Mouse (Mus musculus) hindbrain, postnatal 0 days (tissue): ENCODE data around the gene Megf11. TPM values are rescaled to one million over a fixed set of nuclear protein-coding genes. Genes with fewer than 3 reads are reported as not detected.
"Not testable (repeated sequence)": the region's sequence is repeated elsewhere in the genome, so short reads cannot be mapped to it uniquely, and the experiment has no call there.

Experiments
- ATAC-seq: fragments of 200-750 bp; cut with Nextera tagmentation; 2 replicates; pipeline ENCODE4 v1.8.0; 2017; ENCODE audit warnings: mild to moderate bottlenecking, moderate TSS enrichment, moderate library complexity
- DNase-seq: peaks from one replicate; pipeline ENCODE4 v3.0.0-alpha.2; 2015; ENCODE audit warnings: low spot score
- H3K27ac ChIP-seq: fragments of 300-500 bp; sonication (generic); 2 replicates; pipeline ENCODE4 v1.5.1; 2014; ENCODE audit warnings: mild to moderate bottlenecking
- H3K27me3 ChIP-seq: fragments of 300-500 bp; sonication (generic); 2 replicates; pipeline ENCODE4 v1.6.1; 2014; ENCODE audit warnings: low read length, mixed read lengths; ENCODE audit not compliant: insufficient read depth
- H3K36me3 ChIP-seq: fragments of 300-500 bp; sonication (generic); 2 replicates; pipeline ENCODE4 v1.6.1; 2014; ENCODE audit warnings: low read length, mixed read lengths; ENCODE audit not compliant: insufficient read depth
- H3K4me1 ChIP-seq: fragments of 300-500 bp; sonication (generic); 2 replicates; pipeline ENCODE4 v1.6.1; 2014; ENCODE audit warnings: antibody characterized with exemption, low read length, mixed read lengths; ENCODE audit not compliant: insufficient read depth
- H3K4me2 ChIP-seq: fragments of 300-500 bp; sonication (generic); 2 replicates; pipeline ENCODE4 v1.6.1; 2014; ENCODE audit warnings: low read depth, mild to moderate bottlenecking, low read length, moderate library complexity, mixed read lengths
- H3K4me3 ChIP-seq: fragments of 300-500 bp; sonication (generic); 2 replicates; pipeline ENCODE4 v1.5.1; 2014; ENCODE audit warnings: low read length
- H3K9ac ChIP-seq: fragments of 300-500 bp; sonication (generic); replicated peaks from 2 replicates; pipeline ENCODE4 v1.6.1; 2014; ENCODE audit warnings: mild to moderate bottlenecking, low read length, moderate library complexity, mixed read lengths
- H3K9me3 ChIP-seq: fragments of 300-500 bp; sonication (generic); 2 replicates; pipeline ENCODE4 v1.6.1; 2016; ENCODE audit warnings: low read length, mixed read lengths
- CTCF ChIP-seq: IDR thresholded peaks from 2 replicates; pipeline ENCODE4 v1.5.1; 2016; ENCODE audit warnings: antibody characterized with exemption, control low read depth, low read depth
- WGBS: fragments of 180-500 bp; shearing (Covaris S2); extraction: QIAGEN DNeasy Blood & Tissue Kit; methylation state at CpG from one replicate; pipeline ENCODE4 v1.1.7; 2014; 5-methylcytosine and 5-hydroxymethylcytosine counted together
- polyA plus RNA-seq: library from polyadenylated mRNA; unstranded; fragments of >200 nt; fragmentation: Nextera tagmentation; extraction: Ambion mirVana; gene quantifications from 2 replicates; pipeline ENCODE4 v1.2.1, GENCODE M21; 2015
- total RNA-seq: library from RNA; depleted of rRNA; stranded (reverse); fragments of >200 nt; gene quantifications from 2 replicates; pipeline ENCODE4 v1.2.3, GENCODE M21; 2014

The Megf11 gene
- total and polyA plus RNA-seq, 2 experiments from 2014 or later, result 16.1 to 38.2 TPM

DNA sequence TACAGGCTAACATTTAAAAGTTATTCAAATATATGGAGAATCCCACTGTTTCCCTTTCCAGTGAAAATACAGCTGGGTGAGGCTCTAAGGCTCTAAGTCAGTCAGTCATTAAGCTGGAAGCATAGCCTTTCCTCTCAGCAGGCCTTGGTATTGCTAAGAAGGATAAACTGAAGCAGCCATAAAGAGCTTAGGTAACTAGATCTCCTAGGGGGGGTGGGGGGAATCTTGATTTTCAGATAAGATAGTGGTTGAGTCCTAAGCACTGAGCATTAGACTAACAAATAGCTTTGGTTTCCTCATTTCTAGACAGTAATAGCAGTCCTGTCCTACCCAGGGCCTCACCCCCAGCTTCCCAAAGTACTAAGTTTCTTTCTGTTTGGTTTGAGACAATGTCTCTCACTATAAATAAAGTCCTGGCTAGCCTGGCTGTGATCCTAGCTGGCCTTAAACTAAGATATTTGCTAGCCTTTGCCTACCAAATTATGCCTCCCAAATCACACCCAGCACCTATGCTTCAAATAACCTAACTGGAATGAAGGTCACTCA lies 318.1 kb downstream of the Megf11 start:
- no peaks in the 10 kb centered on the region for H3K9me3 ChIP-seq
- no peak overlapping the region for H3K4me3 ChIP-seq
- no peak for DNase-seq
- H3K9ac ChIP-seq, result no peak overlapping the region
- no peak for ATAC-seq
- H3K27ac ChIP-seq, result no peak overlapping the region
- no peaks in the 10 kb centered on the region for H3K4me1 ChIP-seq
- no peak overlapping the region for H3K4me2 ChIP-seq
- H3K36me3 ChIP-seq, result peaks cover 41% of the 10 kb centered on the region
- H3K27me3 ChIP-seq, result no peaks in the 10 kb centered on the region
- TF ChIP-seq CTCF, result no peak

DNA sequence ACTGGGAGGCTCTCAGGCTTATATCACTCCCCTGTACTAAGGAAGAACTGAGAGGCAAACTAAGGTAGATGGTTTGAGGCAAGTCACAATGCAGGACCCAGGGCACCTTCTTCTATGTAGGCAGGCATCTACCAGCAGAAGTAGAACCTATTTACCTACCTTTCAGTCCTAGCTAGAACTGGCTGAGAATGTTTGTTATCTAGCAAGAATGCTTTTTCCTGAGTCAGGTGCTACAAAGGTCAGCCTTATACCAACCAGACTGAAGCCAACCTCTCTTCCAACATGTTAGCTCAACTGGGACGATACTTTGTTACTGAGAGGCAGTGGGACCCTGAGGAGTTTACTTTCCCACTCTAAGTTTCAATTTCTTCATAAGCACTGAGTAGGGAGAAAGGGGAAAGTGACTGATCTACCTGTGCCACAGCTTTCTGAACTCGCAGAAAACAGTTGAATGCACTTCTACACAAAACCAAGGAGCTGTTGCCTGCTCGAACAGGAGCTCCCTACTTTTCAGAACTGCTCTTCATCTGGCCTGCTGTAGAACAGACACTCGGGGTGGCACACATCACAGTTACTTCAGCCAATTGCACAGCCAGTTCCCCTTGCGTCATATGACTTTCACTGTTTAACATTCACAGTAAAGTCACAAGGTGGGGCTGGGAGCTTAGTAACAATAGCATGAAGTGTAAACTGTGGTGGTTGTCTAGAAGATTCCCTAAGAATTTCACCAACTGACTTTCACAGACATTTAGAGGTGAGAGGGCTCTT lies 318.8 kb downstream of the Megf11 start:
- DNase-seq (no peak), ATAC-seq (no peak)
- H3K9ac ChIP-seq, result no peak overlapping the region
- H3K4me2 ChIP-seq, result no peak overlapping the region
- H3K4me1 ChIP-seq, result no peaks in the 10 kb centered on the region
- TF ChIP-seq CTCF, result no peak
- H3K27me3 ChIP-seq, result no peaks in the 10 kb centered on the region
- no peak overlapping the region for H3K4me3 ChIP-seq
- H3K27ac ChIP-seq, result no peak overlapping the region
- peaks cover 43% of the 10 kb centered on the region for H3K36me3 ChIP-seq
- H3K9me3 ChIP-seq, result no peaks in the 10 kb centered on the region
- 91% methylated on average over 5 of the region's 5 CpGs for WGBS

DNA sequence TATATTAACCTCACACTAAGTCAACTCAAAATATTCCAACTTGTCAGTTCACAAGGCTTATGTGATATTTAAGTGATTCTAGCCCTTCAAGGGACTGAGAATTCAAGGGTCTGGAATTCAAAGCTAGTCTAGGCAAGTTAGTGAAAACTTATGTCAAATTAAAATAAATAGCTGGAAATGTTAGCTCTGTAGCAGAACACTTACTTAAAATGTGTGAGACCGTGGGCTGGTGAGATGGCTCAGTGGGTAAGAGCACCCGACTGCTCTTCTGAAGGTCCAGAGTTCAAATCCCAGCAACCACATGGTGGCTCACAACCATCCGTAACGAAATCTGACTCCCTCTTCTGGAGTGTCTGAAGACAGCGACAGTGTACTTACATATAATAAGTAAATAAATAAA lies 324.9 kb downstream of the Megf11 start:
- H3K27ac ChIP-seq, H3K4me3 ChIP-seq, DNase-seq, H3K9me3 ChIP-seq, H3K4me1 ChIP-seq, H3K9ac ChIP-seq, ATAC-seq, H3K27me3 ChIP-seq, H3K4me2 ChIP-seq: not testable (repeated sequence)
- H3K36me3 ChIP-seq, result peaks cover 23% of the 10 kb centered on the region
- 91% methylated on average over 3 of the region's 5 CpGs for WGBS

DNA sequence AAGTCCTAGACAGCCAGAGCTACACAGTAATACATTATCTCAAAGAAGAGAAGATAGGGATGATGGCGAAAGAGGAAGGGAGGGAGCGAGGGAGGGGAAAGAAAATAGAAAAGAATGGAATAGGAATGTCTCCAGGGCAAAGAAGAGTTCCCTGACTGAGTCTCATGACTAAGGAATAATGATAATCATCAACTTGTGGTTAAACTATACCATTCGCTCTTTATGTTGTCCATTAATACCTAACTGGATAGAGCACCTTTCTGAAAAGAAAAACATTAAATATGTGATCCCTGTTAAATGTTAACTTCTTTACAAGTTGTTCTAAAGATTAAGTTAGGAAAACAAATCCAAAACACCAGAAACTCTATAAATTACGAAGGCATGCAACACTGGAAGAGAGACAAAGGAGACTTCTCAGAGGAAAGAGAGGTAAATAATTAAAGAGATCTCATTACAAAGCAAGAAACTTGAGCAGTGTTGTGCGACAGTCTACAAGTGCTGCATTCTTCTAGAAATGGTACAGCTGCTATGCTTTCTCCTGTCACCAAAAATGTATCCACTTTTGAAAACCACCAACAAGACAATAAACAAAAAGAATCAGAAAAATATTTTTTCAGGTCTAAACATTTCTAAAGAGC lies 334.2 kb downstream of the Megf11 start:
- Histone ChIP-seq H3K4me2 (no peak overlapping the region), H3K27me3 (no peaks in the 10 kb centered on the region), H3K4me3 (no peak overlapping the region), H3K27ac (no peak overlapping the region), H3K9ac (no peak overlapping the region), H3K4me1 (no peaks in the 10 kb centered on the region), H3K36me3 (peaks cover 4% of the 10 kb centered on the region; the same call in 1 of the 2 replicates), H3K9me3 (no peaks in the 10 kb centered on the region)
- ATAC-seq (no peak), DNase-seq (no peak)
- TF ChIP-seq CTCF, result no peak
- WGBS, result 71% methylated on average over 5 of the region's 5 CpGs

DNA sequence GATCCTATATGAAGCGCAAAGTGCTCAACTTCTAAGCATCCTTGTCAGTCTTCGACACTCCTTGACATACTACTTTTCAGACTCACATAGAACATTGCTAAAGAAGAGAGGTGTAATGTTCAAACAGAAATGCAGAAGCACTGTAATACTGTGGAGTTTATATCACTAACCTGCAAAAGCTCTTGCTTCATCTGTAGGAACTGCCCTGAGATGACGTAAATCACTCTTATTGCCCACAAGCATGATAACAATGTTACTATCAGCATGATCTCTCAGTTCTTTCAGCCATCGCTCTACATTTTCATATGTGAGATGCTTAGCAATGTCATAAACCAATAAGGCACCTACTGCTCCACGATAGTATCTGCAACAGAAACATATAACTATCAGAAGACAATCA lies 341.0 kb downstream of the Megf11 start:
- peaks cover 16% of the 10 kb centered on the region; the same call in 1 of the 2 replicates for H3K36me3 ChIP-seq
- TF ChIP-seq CTCF, result no peak
- H3K27me3 ChIP-seq, result no peaks in the 10 kb centered on the region
- H3K4me1 ChIP-seq, result no peaks in the 10 kb centered on the region
- no peak overlapping the region for H3K4me2 ChIP-seq
- no peak overlapping the region for H3K9ac ChIP-seq
- H3K4me3 ChIP-seq, result no peak overlapping the region
- 97% methylated on average over 5 of the region's 5 CpGs for WGBS
- DNase-seq, result no peak
- no peak overlapping the region for H3K27ac ChIP-seq
- no peaks in the 10 kb centered on the region for H3K9me3 ChIP-seq
- ATAC-seq, result no peak

DNA sequence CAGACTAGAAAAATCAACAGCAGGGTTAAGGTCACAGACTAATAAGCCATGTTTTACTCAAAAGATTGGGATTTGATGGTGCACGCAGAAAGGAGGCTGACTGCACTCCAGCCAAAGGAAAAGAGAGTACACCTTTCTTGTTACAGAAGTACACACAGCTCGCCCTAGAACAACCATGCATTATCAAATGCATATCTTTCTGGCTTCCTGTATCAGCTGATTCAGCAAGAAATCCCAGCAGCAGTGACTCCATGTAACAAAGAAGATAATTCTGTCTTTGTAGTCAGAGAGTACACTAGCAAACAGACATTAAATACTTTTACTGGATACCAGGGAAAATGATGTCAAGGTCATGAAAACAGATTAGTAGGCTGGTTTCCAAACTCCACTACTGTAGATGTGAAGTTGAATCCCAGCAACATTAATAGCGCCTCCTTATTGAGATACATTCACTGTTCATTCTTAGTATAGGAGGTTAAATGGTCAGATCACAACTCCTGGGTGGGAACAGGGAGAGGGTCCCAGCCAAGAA lies 345.7 kb downstream of the Megf11 start:
- no peak for ATAC-seq
- no peaks in the 10 kb centered on the region for H3K9me3 ChIP-seq
- WGBS, result 86% methylated on average over 3 of the region's 3 CpGs
- TF ChIP-seq CTCF, result no peak
- H3K4me2 ChIP-seq, result no peak overlapping the region
- H3K36me3 ChIP-seq, result peaks cover 10% of the 10 kb centered on the region; the same call in 1 of the 2 replicates
- H3K4me1 ChIP-seq, result no peaks in the 10 kb centered on the region
- H3K4me3 ChIP-seq, result no peak overlapping the region
- H3K9ac ChIP-seq, result no peak overlapping the region
- no peaks in the 10 kb centered on the region for H3K27me3 ChIP-seq
- DNase-seq, result no peak
- no peak overlapping the region for H3K27ac ChIP-seq

DNA sequence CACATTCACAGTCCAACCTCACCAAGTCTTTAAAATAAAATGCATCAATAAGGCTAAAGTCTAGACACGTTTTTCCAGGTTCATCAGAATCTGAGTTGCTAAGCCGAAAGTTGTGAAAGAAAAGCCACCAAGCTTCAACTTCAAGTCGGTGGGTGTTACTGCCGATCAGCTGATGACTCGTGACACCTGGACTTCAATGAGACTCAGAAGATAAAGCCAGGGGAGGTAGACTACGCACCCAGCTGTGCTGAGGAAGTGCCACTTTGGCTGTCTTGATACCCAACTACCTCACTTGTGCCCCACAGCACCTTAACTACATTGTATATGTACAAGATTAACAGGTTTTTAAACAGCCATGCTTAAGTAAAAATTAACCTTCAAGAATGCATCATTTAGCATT lies 348.7 kb downstream of the Megf11 start:
- Histone ChIP-seq H3K4me3 (no peak overlapping the region), H3K27ac (no peak overlapping the region), H3K4me1 (no peaks in the 10 kb centered on the region), H3K9ac (no peak overlapping the region), H3K4me2 (no peak overlapping the region), H3K27me3 (no peaks in the 10 kb centered on the region), H3K36me3 (no peaks in the 10 kb centered on the region), H3K9me3 (no peaks in the 10 kb centered on the region)
- no peak for TF ChIP-seq CTCF
- ATAC-seq (no peak), DNase-seq (no peak)
- 74% methylated on average over 6 of the region's 6 CpGs for WGBS

DNA sequence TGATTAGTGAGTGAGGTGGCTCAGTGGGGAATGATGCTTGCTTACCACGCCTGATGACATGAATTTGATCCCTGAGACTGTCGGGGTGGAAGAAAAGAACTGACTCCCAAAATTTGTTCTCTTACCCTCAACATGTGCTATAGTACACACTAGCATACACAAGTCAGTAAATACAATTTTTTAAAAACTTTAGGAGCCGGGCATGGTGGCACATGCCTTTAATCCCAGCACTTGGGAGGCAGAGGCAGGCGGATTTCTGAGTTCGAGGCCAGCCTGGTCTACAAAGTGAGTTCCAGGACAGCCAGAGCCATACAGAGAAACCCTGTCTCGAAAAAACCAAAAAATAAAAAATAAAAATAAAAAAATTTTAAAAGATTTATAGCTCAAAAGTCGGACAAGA lies 349.6 kb downstream of the Megf11 start:
- not testable (repeated sequence) for H3K4me1 ChIP-seq, H3K9me3 ChIP-seq, H3K27me3 ChIP-seq, H3K36me3 ChIP-seq, ATAC-seq, H3K9ac ChIP-seq, H3K4me3 ChIP-seq, DNase-seq, H3K4me2 ChIP-seq, H3K27ac ChIP-seq
- whole genome bisulfite sequencing, result 89% methylated on average over 7 of the region's 7 CpGs
